Mouse (Mus musculus): ENCODE measurements around the gene Hist1h3g. TPM values are rescaled to one million over a fixed set of nuclear protein-coding genes. Genes with fewer than 3 reads are reported as not detected.
"Not testable (repeated sequence)": the region's sequence is repeated elsewhere in the genome, so short reads cannot be mapped to it uniquely, and the experiment has no call there.

Hist1h3g gene
- polyA plus RNA-seq (2012; rRNA removed) = 496 and 661 TPM in 2 replicates

- peak; percentile 92 for DNase-seq
- H3K27me3 ChIP-seq (ENCODE audit: control insufficient read depth, insufficient read depth, low read length); H3K4me1 ChIP-seq (replicated peaks; ENCODE audit: control insufficient read depth, insufficient read depth, low read length); H3K36me3 ChIP-seq (ENCODE audit: control insufficient read depth, insufficient read depth, low read length): not testable (repeated sequence)
- H3K27ac ChIP-seq (ENCODE audit: control insufficient read depth, insufficient read depth, low read length) = peak within 1 kb of the TSS; percentile 80
- peak; percentile 69; the same call in 1 of the 2 replicates for TF ChIP-seq POLR2A (IDR thresholded peaks at IDR 0.05; ENCODE audit: control insufficient read depth, extremely low read depth, insufficient read depth, low read length, poor library complexity)
- peak within 1 kb of the TSS; percentile 51 for H3K4me3 ChIP-seq (ENCODE audit: control insufficient read depth, insufficient read depth, low read length)
- under 1% methylated on average over 49 of the region's 62 CpGs for WGBS
Measured at GRCm38 (mm10) chr13:23535137-23536075, at the start of gene Hist1h3g. TSS of gene Hist1h3g (plus strand) at chr13:23535422.

- TF ChIP-seq POLR2A (IDR thresholded peaks at IDR 0.05; ENCODE audit: control insufficient read depth, extremely low read depth, insufficient read depth, low read length, poor library complexity) = no peak
- no peak for TF ChIP-seq CTCF (IDR thresholded peaks at IDR 0.05; ENCODE audit: borderline replicate concordance, control insufficient read depth, extremely low read depth, insufficient read depth, low read length, poor library complexity)
- 0 out of 2 replicates have a peak, but pooled peaks cover 5% of the 10 kb centered on the region for H3K4me1 ChIP-seq (replicated peaks; ENCODE audit: control insufficient read depth, insufficient read depth, low read length)
- WGBS = 17% methylated on average over 14 of the region's 14 CpGs
- H3K27me3 ChIP-seq (ENCODE audit: control insufficient read depth, insufficient read depth, low read length) = no peaks in the 10 kb centered on the region
- no peaks in the 10 kb centered on the region for H3K36me3 ChIP-seq (ENCODE audit: control insufficient read depth, insufficient read depth, low read length)
- H3K4me3 ChIP-seq (ENCODE audit: control insufficient read depth, insufficient read depth, low read length) = no peak within 1 kb of the TSS
- no peak within 1 kb of the TSS for H3K27ac ChIP-seq (ENCODE audit: control insufficient read depth, insufficient read depth, low read length)
- DNase-seq = peak; percentile 43
Measured at GRCm38 (mm10) chr13:23488400-23489322, 46.6 kb upstream of the Hist1h3g start, which contains the start of gene Btn2a2. TSS of gene Btn2a2 (minus strand) at chr13:23488857.

GRCm38 (mm10) chr13:23490863-23491262 lies 44.4 kb upstream of the Hist1h3g start:
- H3K27ac ChIP-seq (ENCODE audit: control insufficient read depth, insufficient read depth, low read length) = no peak overlapping the region
- no peak for TF ChIP-seq CTCF (IDR thresholded peaks at IDR 0.05; ENCODE audit: borderline replicate concordance, control insufficient read depth, extremely low read depth, insufficient read depth, low read length, poor library complexity)
- no peak for TF ChIP-seq POLR2A (IDR thresholded peaks at IDR 0.05; ENCODE audit: control insufficient read depth, extremely low read depth, insufficient read depth, low read length, poor library complexity)
- no peak overlapping the region for H3K4me3 ChIP-seq (ENCODE audit: control insufficient read depth, insufficient read depth, low read length)
- H3K36me3 ChIP-seq (ENCODE audit: control insufficient read depth, insufficient read depth, low read length) = no peaks in the 10 kb centered on the region
- DNase-seq = no peak
- H3K27me3 ChIP-seq (ENCODE audit: control insufficient read depth, insufficient read depth, low read length) = no peaks in the 10 kb centered on the region
- H3K4me1 ChIP-seq (replicated peaks; ENCODE audit: control insufficient read depth, insufficient read depth, low read length) = 0 out of 2 replicates have a peak, but pooled peaks cover 5% of the 10 kb centered on the region
- WGBS = 91% methylated on average over 1 of the region's 1 CpGs

GRCm38 (mm10) chr13:23491263-23491662 lies 44.0 kb upstream of the Hist1h3g start:
- 54% methylated on average over 1 of the region's 1 CpGs for WGBS
- Histone ChIP-seq H3K27me3 (ENCODE audit: control insufficient read depth, insufficient read depth, low read length) (no peaks in the 10 kb centered on the region), H3K4me3 (ENCODE audit: control insufficient read depth, insufficient read depth, low read length) (no peak overlapping the region), H3K27ac (ENCODE audit: control insufficient read depth, insufficient read depth, low read length) (no peak overlapping the region), H3K4me1 (replicated peaks; ENCODE audit: control insufficient read depth, insufficient read depth, low read length) (0 out of 2 replicates have a peak, but pooled peaks cover 5% of the 10 kb centered on the region), H3K36me3 (ENCODE audit: control insufficient read depth, insufficient read depth, low read length) (no peaks in the 10 kb centered on the region)
- no peak for TF ChIP-seq POLR2A (IDR thresholded peaks at IDR 0.05; ENCODE audit: control insufficient read depth, extremely low read depth, insufficient read depth, low read length, poor library complexity)
- no peak for DNase-seq

GRCm38 (mm10) chr13:23491990-23492389 lies 43.2 kb upstream of the Hist1h3g start:
- Histone ChIP-seq H3K36me3 (ENCODE audit: control insufficient read depth, insufficient read depth, low read length) (no peaks in the 10 kb centered on the region), H3K4me1 (replicated peaks; ENCODE audit: control insufficient read depth, insufficient read depth, low read length) (0 out of 2 replicates have a peak, but pooled peaks cover 5% of the 10 kb centered on the region), H3K4me3 (ENCODE audit: control insufficient read depth, insufficient read depth, low read length) (no peak overlapping the region), H3K27me3 (ENCODE audit: control insufficient read depth, insufficient read depth, low read length) (no peaks in the 10 kb centered on the region), H3K27ac (ENCODE audit: control insufficient read depth, insufficient read depth, low read length) (no peak overlapping the region)
- no peak for DNase-seq
- 37% methylated on average over 14 of the region's 14 CpGs for WGBS
- TF ChIP-seq POLR2A (IDR thresholded peaks at IDR 0.05; ENCODE audit: control insufficient read depth, extremely low read depth, insufficient read depth, low read length, poor library complexity) (no peak), CTCF (IDR thresholded peaks at IDR 0.05; ENCODE audit: borderline replicate concordance, control insufficient read depth, extremely low read depth, insufficient read depth, low read length, poor library complexity) (no peak)

- 0 out of 2 replicates have a peak, but pooled peaks cover 2% of the 10 kb centered on the region for H3K4me1 ChIP-seq (replicated peaks; ENCODE audit: control insufficient read depth, insufficient read depth, low read length)
- H3K4me3 ChIP-seq (ENCODE audit: control insufficient read depth, insufficient read depth, low read length) = no peak overlapping the region
- no peak for TF ChIP-seq CTCF (IDR thresholded peaks at IDR 0.05; ENCODE audit: borderline replicate concordance, control insufficient read depth, extremely low read depth, insufficient read depth, low read length, poor library complexity)
- no peak for TF ChIP-seq POLR2A (IDR thresholded peaks at IDR 0.05; ENCODE audit: control insufficient read depth, extremely low read depth, insufficient read depth, low read length, poor library complexity)
- no peak overlapping the region for H3K27ac ChIP-seq (ENCODE audit: control insufficient read depth, insufficient read depth, low read length)
- WGBS = 93% methylated on average over 6 of the region's 6 CpGs
- no peak for DNase-seq
- no peaks in the 10 kb centered on the region for H3K27me3 ChIP-seq (ENCODE audit: control insufficient read depth, insufficient read depth, low read length)
- H3K36me3 ChIP-seq (ENCODE audit: control insufficient read depth, insufficient read depth, low read length) = no peaks in the 10 kb centered on the region
Measured at GRCm38 (mm10) chr13:23495526-23495925, 39.7 kb upstream of the Hist1h3g start.
